Mouse (Mus musculus) midbrain, embryonic 11.5 days (tissue): ENCODE data around the gene Rhof. TPM values are rescaled to one million over a fixed set of nuclear protein-coding genes. Genes with fewer than 3 reads are reported as not detected.
"Not testable (repeated sequence)": the region's sequence is repeated elsewhere in the genome, so short reads cannot be mapped to it uniquely, and the experiment has no call there.

ENCODE experiments used
- ATAC-seq: fragments of 200-750 bp; cut with Nextera tagmentation; 2 replicates; pipeline ENCODE4 v1.8.0; 2017; ENCODE audit warnings: moderate TSS enrichment, moderate library complexity; ENCODE audit not compliant: low FRiP score
- DNase-seq: peaks from one replicate; pipeline ENCODE4 v3.0.0; 2015; ENCODE audit warnings: low spot score; ENCODE audit errors: missing footprints
- H3K27ac ChIP-seq: fragments of 300-500 bp; sonication (generic); 2 replicates; pipeline ENCODE4 v1.5.1; 2014; ENCODE audit warnings: low read depth, low read length
- H3K27me3 ChIP-seq: fragments of 300-500 bp; sonication (generic); 2 replicates; pipeline ENCODE4 v1.6.1; 2014; ENCODE audit warnings: mild to moderate bottlenecking, low read length, moderate library complexity, mixed read lengths; ENCODE audit not compliant: control insufficient read depth, insufficient read depth
- H3K36me3 ChIP-seq: fragments of 300-500 bp; sonication (generic); 2 replicates; pipeline ENCODE4 v1.6.1; 2014; ENCODE audit warnings: mild to moderate bottlenecking, low read length, moderate library complexity, mixed read lengths; ENCODE audit not compliant: control insufficient read depth, insufficient read depth
- H3K4me1 ChIP-seq: fragments of 300-500 bp; sonication (generic); 2 replicates; pipeline ENCODE4 v1.6.1; 2014; ENCODE audit warnings: low read length; ENCODE audit not compliant: control insufficient read depth, insufficient read depth
- H3K4me2 ChIP-seq: fragments of 300-500 bp; sonication (generic); 2 replicates; pipeline ENCODE4 v1.6.1; 2014; ENCODE audit warnings: mild to moderate bottlenecking, moderate library complexity
- H3K4me3 ChIP-seq: fragments of 300-500 bp; sonication (generic); 2 replicates; pipeline ENCODE4 v1.5.1; 2014; ENCODE audit warnings: low read depth, low read length
- H3K9ac ChIP-seq: fragments of 300-500 bp; sonication (generic); 2 replicates; pipeline ENCODE4 v1.6.1; 2014; ENCODE audit warnings: low read length
- H3K9me3 ChIP-seq: fragments of 300-500 bp; sonication (generic); 2 replicates; pipeline ENCODE4 v1.6.1; 2016; ENCODE audit warnings: low read length; ENCODE audit not compliant: control insufficient read depth
- WGBS: fragments of 180-500 bp; shearing (Covaris S2); extraction: QIAGEN DNeasy Blood & Tissue Kit; methylation state at CpG from one replicate; pipeline ENCODE4 v1.1.7; 2014; 5-methylcytosine and 5-hydroxymethylcytosine counted together
- polyA plus RNA-seq: library from polyadenylated mRNA; unstranded; fragments of >200 nt; fragmentation: Nextera tagmentation; extraction: Ambion mirVana; gene quantifications from 2 replicates; pipeline ENCODE4 v1.2.1, GENCODE M21; 2014

Rhof gene
- polyA plus RNA-seq, 1 experiment from 2014 or later = 1.6 TPM

DNA sequence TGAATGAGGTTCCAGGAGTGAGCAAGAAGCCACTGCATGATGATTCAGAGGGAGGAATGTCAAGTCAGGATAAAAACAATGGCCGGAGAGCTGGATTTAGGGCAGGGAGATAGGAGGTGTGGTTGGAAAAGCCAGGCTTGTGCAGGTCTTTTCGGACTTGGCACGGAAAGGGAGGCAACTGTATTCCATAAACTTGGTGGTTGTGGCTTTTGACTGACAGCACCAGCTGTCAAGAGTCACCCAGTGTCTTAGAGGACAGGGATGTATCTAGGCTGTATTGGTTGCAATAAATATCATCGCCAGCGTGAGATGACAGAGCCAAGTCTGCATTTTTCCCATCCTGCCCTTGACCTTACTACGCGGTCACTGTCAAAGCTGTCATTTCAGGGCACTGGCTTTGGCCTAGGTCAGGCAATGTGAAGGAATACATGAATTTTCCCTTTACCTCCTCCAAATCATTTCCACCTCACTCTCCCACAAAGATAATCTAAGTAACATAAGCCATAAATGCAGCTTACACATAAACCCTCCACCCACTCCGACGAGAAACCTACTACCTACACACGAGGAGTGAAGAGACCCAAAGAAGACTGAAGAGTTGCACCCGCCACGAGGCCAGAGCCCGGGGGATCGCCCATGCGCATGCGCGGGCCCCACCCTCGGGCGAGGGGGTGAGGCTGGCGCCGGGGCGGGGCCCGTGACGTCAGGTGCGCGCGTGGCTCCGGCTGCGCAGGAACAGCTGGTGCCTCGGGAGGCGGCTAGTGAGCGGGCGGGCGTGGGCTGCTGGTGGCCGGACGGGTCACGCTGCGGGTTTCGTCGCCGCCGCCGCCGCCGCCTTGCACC is 56.7 kb downstream of the Rhof start:
- H3K36me3 ChIP-seq = no peaks in the 10 kb centered on the region
- H3K9ac ChIP-seq = peak overlapping the region; percentile 60
- DNase-seq (peak; percentile 99), ATAC-seq (peak; percentile 92)
- H3K4me1 ChIP-seq = peaks cover 8% of the 10 kb centered on the region
- peak overlapping the region; percentile 85 for H3K4me2 ChIP-seq
- peak overlapping the region; percentile 59 for H3K4me3 ChIP-seq
- WGBS = 9% methylated on average over 45 of the region's 45 CpGs
- H3K27ac ChIP-seq = no peak overlapping the region; the same call in 1 of the 2 replicates
- H3K9me3 ChIP-seq = peaks cover 2% of the 10 kb centered on the region; the same call in 1 of the 2 replicates
- H3K27me3 ChIP-seq = no peaks in the 10 kb centered on the region

DNA sequence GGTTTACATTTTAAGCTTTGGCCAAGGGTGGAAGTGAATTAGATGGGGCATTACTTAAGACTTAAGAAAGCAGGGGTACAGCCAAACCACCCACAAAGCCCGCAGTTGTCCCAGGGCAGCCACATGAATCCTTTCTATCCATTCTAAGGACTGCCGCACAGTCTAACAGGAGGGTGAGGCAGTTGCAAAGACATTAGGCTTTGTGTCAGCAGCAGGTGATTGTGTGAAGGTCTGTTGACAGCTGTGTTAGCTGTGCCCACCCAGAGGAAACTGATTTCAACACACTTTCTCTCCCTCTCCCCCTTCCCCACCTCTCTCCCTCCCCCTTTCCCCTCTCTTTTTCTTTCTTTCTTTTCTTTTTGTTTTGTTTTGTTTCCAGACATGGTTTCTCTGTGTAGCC is 63.8 kb downstream of the Rhof start:
- Histone ChIP-seq H3K4me3 (no peak overlapping the region), H3K27me3 (no peaks in the 10 kb centered on the region), H3K9ac (no peak overlapping the region), H3K9me3 (no peaks in the 10 kb centered on the region), H3K36me3 (no peaks in the 10 kb centered on the region), H3K27ac (no peak overlapping the region), H3K4me2 (no peak overlapping the region), H3K4me1 (no peaks in the 10 kb centered on the region)
- DNase-seq (no peak), ATAC-seq (no peak)
- WGBS = 89% methylated on average over 2 of the region's 2 CpGs

DNA sequence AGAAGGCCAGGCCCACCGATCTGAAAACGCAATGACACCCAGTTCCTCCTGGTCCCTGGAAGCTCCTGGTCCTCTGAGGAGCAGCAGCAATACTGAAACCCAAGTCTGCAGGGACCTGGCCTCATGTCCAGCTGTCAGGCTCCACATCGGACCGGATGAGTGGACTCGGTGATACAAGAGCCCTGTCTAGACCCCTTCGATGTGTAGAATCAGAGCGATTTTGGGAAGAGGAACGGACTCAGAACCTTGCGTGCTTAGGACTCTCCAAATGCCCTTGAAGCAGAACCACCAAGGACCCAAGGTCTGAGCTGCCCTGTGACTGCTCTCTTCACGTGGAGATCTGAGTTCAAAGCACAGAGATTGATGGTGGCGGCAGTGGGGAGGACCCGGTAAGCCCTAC is 64.4 kb downstream of the Rhof start, which contains the start of gene Tmem120b:
Tmem120b (plus strand) TSS at position 301 of the 400 bp plus-strand sequence.
- H3K4me2 ChIP-seq = no peak within 1 kb of the TSS
- no peak within 1 kb of the TSS for H3K27ac ChIP-seq
- no peaks in the 10 kb centered on the region for H3K27me3 ChIP-seq
- no peak within 1 kb of the TSS for H3K4me3 ChIP-seq
- H3K9me3 ChIP-seq = no peaks in the 10 kb centered on the region
- ATAC-seq (no peak), DNase-seq (no peak)
- WGBS = 85% methylated on average over 12 of the region's 12 CpGs
- H3K9ac ChIP-seq = no peak within 1 kb of the TSS
- no peaks in the 10 kb centered on the region for H3K4me1 ChIP-seq
- no peaks in the 10 kb centered on the region for H3K36me3 ChIP-seq

DNA sequence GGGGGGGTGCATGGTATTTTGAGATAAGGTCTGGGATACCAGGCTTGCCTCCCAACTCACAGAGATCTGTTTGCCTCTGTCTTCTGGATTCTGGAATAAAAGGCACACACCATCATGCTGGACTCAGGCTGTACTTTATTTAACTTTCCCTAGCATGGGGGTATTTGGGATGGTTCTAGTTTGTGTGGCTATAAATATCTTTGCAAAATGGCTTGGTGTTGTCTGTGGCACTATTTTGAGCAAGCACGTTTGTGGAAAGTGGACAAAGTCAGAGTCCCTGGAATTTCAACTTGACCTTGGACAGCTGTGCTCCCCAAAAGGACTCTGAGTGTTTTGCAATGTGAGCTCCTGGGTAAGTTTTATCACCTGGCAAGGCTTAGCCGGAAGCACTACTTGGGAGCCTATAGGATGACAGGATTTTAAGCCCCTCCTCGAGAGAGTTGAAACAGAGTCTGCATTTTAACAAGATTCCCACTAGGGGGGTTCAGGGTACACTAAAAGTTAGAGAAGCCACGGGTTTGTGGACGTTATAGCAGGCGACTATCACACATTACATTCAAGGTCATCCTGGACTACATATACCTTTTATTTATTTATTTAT is 65.0 kb downstream of the Rhof start:
- WGBS = 39% methylated on average over 6 of the region's 6 CpGs
- Histone ChIP-seq H3K4me3 (no peak overlapping the region), H3K27ac (no peak overlapping the region), H3K9me3 (no peaks in the 10 kb centered on the region), H3K4me1 (no peaks in the 10 kb centered on the region), H3K9ac (no peak overlapping the region), H3K4me2 (no peak overlapping the region), H3K27me3 (no peaks in the 10 kb centered on the region), H3K36me3 (no peaks in the 10 kb centered on the region)
- no peak for DNase-seq
- ATAC-seq = no peak

DNA sequence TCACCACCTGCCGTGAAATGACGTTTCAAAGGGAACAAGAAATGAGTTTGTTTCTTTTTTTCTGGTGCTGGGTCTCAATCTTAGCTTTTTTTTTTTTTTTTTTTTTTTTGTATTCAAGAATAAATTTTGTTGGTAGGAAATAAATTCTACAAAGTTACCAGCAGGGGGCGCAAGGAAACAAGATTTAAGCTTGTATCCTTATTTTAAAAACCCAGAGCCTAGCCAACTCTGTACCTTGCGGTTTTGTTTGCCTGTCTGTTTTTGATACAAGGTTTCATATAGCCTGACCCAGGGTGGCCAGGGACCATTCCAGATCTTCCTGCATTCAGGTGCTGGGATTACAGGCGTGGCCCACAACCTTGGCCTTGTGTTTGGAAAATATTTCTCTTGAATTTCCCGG is 68.3 kb downstream of the Rhof start:
- no peaks in the 10 kb centered on the region for H3K4me1 ChIP-seq
- 35% methylated on average over 6 of the region's 6 CpGs for WGBS
- no peak overlapping the region for H3K9ac ChIP-seq
- H3K4me3 ChIP-seq = no peak overlapping the region
- H3K27ac ChIP-seq = no peak overlapping the region
- H3K9me3 ChIP-seq = no peaks in the 10 kb centered on the region
- no peaks in the 10 kb centered on the region for H3K36me3 ChIP-seq
- H3K27me3 ChIP-seq = no peaks in the 10 kb centered on the region
- ATAC-seq (no peak), DNase-seq (peak; percentile 94)
- H3K4me2 ChIP-seq = no peak overlapping the region

DNA sequence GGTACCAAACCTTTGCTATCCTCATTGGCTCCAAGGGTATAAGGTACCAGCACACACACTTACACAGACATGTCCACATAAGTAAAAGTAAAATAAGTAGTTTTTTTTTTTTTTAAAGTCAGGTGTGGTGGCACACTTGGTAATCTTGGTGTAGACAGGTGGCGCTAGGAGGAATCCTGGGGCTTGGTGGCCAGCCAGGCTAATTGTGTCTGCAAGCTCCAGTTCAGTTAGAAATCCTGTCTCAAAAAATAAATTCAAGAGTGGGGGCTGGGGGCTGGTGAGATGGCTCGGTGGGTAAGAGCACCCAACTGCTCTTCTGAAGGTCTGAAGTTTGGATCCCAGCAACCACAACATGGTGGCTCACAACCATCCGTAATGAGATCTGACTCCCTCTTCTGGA is 69.4 kb downstream of the Rhof start:
- no peaks in the 10 kb centered on the region for H3K4me1 ChIP-seq
- ATAC-seq (no peak), DNase-seq (peak; percentile 70)
- H3K36me3 ChIP-seq = no peaks in the 10 kb centered on the region
- H3K27ac ChIP-seq = no peak overlapping the region
- WGBS = 88% methylated on average over 3 of the region's 3 CpGs
- H3K4me3 ChIP-seq = no peak overlapping the region
- H3K4me2 ChIP-seq = no peak overlapping the region
- H3K9ac ChIP-seq = no peak overlapping the region
- no peaks in the 10 kb centered on the region for H3K27me3 ChIP-seq
- H3K9me3 ChIP-seq = no peaks in the 10 kb centered on the region

DNA sequence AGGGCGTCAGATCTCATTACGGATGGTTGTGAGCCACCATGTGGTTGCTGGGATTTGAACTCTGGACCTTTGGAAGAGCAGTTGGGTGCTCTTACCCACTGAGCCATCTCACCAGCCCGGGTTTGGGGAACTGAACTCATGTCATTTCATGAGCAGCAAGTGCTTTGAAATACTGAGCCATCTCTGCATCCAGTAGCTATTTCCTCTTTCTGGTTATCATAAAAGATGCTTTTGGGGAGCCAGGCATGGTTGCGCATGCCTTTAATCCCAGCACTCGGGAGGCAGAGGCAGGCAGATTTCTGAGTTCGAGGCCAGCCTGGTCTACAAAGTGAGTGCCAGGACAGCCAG is 71.1 kb downstream of the Rhof start:
- H3K4me3 ChIP-seq, H3K4me1 ChIP-seq, H3K36me3 ChIP-seq, H3K27ac ChIP-seq, H3K9me3 ChIP-seq, ATAC-seq, DNase-seq, H3K9ac ChIP-seq, H3K27me3 ChIP-seq, H3K4me2 ChIP-seq: not testable (repeated sequence)
- 78% methylated on average over 6 of the region's 6 CpGs for WGBS

DNA sequence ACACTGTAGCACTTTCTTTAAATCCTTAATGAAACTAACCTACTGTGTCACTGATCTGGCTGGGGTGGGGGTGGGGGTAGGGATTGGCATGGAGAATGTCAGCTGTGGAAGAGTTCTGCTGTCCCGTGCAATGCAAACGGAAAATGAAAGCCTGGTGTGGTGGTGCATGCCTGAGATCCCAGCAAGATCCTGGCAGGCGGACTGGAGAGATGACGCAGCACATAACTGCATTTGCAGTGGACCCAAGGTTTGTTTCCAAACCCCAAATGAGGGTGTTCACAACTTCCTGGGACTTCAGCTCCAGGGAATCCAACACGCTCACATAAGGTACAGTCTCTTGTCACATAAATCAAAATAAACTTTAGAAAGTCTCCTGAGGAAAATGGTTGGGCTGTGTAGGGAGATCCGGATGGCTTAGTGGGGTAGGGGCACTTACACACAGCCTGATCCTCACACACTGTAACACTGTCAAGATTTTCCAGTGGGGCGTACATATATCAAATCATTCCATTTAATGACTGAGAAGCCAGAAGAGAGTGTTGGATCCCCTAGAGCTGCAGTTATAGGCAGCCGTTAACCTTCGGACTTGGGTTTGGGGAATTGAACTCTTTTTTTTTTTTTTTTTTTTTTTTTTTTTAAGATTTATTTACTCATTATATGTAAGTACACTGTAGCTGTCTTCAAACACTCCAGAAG is 71.6 kb downstream of the Rhof start:
- no peak overlapping the region for H3K9ac ChIP-seq
- H3K9me3 ChIP-seq = no peaks in the 10 kb centered on the region
- no peaks in the 10 kb centered on the region for H3K4me1 ChIP-seq
- DNase-seq (no peak), ATAC-seq (no peak)
- no peak overlapping the region for H3K4me3 ChIP-seq
- H3K27ac ChIP-seq = no peak overlapping the region
- no peaks in the 10 kb centered on the region for H3K27me3 ChIP-seq
- no peaks in the 10 kb centered on the region for H3K36me3 ChIP-seq
- no peak overlapping the region for H3K4me2 ChIP-seq
- 82% methylated on average over 9 of the region's 9 CpGs for WGBS
